Mouse (Mus musculus): ENCODE results near the gene Gm45623.

The Gm45623 gene

GRCm38 (mm10) chr13:56752474-56753191 is 994 bp downstream of the Gm45623 start:
- no peak for DNase-seq (ENCODE audit: low spot score)

DNA sequence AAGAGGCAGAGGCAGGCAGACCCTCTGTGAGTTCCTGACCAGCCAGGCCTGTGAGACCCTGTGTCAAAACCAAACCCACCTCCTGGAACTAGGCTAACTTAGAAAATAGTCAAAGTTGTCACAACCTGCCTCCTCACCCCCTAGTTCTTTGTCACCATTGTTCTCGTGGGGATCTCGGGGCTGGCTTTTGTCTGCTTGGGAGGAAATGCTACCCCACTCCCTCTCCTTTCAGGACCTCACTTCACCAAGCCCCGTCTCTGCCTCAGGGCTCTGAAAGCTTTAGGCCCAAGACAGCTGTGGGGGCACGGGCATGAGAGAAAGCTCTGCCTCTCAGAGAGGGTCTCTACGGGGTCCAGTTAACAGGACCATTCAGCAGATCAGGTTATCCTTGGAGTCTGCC is 1.9 kb downstream of the Gm45623 start:
- no peak for DNase-seq (ENCODE audit: low spot score)

DNA sequence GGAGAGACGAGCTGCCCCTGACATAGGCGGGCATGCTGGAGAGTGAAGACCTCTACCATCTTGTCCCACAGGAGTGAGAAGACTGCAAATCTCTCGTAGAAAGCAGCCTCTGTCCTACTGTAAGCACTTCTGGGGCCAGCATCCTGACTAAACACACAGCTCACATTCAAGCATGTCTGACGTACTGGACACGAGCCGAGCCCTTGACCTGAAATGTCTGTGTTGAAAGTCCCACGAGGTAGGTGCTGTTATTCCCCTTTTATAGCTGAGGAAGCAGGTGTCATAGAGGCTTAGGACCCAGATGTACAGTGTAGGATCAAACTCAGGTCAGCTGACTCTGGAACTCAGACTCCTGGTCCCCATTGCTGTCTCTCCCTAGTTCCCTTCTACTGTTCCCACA is 4.2 kb downstream of the Gm45623 start:
- no peak for DNase-seq (ENCODE audit: low spot score)

DNA sequence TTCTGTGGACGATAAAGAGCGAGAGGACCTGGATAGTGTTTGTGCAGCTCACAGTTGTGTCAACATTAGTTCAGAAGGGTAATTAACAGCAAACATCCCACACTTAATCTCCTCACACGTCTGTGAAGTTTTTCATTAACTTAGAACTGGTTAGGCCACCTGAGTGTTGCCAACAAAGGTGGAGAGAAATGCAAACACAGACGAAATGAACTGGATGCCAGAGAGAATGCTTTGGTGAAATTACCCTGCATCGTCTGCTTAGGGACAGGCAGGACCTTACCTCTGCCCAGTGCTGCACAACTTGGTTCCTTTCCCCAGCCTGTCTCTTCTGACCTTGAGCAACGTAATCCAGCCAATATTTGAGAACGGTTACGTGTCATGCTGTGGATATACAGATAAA is 6.1 kb downstream of the Gm45623 start:
- no peak for DNase-seq (ENCODE audit: low spot score)

- no peak for DNase-seq (ENCODE audit: low spot score)
Measured at GRCm38 (mm10) chr13:56746739-56747532, 6.7 kb downstream of the Gm45623 start.

DNA sequence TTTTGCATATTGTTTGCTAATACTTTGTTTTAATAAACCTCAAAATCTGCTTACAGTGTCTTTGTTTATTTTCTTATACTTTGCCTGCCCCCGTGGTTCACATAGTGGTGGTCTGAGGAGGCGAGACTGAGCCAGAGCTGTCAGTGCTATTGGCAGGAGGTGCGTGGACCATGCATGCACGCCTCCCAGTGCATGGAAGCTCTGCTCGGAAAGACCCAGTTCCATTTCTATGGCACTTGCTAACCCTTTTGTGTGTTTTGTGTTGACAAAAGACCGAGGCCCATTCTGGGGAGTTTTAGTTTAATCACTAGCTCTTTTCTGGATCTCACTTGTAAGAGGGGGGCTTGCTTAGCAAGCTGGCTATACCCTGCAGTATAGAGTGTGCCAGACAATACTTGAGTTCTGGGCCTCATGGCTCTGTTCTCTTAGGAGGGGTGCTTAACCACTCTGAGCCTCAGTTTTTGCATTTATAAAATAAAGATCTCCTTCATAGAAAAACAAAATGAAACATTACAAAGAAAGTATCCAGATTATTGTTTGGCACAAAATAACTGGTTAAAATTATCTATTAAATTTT is 11.2 kb downstream of the Gm45623 start:
- no peak for DNase-seq (ENCODE audit: low spot score)

- no peak for DNase-seq (ENCODE audit: low spot score)
Measured at GRCm38 (mm10) chr13:56741691-56742090, 11.9 kb downstream of the Gm45623 start.

DNA sequence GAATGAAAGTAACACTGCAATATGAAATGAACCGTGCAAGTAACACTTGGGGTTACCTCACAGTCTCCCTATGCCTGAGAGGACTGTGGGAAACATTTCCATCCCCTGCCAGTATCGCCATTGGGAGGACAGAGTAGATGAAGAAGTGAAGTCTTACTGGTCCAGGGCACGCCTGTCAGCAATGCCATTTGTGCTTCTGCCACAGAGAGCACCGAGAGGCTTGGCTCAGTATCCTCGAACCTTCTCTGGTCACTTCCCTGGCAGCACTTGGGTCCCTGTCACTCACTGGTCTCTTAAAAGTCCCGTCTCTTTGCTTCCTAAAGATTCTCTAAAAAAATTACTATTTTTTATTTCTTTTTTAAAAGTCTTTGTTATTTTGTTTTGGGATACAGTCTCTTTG is 13.1 kb downstream of the Gm45623 start:
- no peak for DNase-seq (ENCODE audit: low spot score)

DNA sequence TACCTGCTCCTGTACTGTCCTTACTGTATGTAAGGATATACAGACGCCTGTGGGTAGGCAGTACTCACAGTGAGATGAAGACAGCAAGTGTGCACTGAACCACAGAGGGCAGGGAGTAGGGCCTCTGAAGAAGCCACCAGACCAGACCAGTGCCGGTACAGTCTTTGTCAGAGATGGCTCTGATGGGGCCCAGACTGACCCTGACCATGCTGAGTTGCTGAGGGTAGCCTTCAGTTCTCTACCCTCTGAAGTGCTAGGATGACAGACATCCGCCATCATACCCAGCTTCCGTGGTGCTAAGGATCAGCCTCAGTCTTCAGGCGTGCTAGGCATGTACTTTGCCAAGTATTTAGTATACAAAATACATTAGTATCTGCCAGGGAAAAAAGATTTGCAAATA is 14.1 kb downstream of the Gm45623 start:
- DNase-seq (ENCODE audit: low spot score) = no peak

DNA sequence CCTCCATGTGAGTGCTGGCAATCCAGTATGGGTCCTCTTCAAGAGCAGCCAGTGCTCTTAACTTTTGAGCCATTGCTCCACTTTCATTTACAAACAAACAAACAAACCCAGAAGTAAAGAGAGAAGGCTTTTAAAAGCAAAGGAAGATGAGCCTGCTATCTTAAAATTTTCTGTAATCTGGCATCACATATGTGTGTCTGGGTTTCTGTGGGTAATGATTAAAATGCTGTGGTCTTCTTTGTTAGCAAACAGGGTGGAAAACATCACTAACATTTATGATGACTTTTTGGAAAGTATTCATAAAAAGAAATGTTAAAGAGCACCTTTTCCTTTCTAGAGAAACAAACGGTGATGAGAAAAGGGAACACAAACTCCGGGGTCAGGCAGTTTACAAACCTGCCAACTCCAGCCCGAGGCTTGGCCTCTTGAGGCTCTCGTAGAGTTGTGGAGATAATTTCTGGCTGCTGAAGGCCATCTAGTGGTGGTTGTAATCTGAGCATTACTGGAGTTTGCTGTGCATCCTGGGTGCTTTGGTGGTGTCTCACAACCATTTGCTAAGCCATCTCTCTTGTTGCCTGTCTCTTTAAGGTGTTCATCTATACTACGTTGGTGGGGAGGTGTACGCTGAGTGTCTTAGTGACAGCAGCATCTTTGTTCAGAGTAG is 18.3 kb downstream of the Gm45623 start:
- DNase-seq (ENCODE audit: low spot score) = no peak

GRCm38 (mm10) chr13:56734617-56735016 is 19.0 kb downstream of the Gm45623 start:
- no peak for DNase-seq (ENCODE audit: low spot score)

- no peak for DNase-seq (ENCODE audit: low spot score)
Measured at GRCm38 (mm10) chr13:56729046-56729445, 24.6 kb downstream of the Gm45623 start.

DNA sequence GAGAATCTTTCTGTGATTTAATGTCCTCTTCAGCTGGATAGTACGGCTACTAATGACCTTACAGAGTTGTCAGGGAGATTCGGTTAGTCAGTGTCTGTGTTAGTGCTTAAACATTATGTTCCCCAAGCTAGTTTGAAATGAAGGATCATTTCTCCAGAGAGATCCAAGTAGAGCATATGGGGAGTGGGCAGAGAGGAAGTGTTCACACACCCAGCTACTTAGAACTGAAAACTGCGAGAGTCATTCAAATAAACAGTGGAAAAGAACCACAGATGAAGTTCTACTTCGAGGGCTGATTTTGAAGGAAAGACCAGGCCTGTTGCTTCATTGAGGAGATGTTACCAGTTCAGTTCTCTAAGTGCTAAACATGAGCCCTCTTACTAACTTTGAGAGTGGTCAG is 27.1 kb downstream of the Gm45623 start:
- DNase-seq (ENCODE audit: low spot score) = no peak

DNA sequence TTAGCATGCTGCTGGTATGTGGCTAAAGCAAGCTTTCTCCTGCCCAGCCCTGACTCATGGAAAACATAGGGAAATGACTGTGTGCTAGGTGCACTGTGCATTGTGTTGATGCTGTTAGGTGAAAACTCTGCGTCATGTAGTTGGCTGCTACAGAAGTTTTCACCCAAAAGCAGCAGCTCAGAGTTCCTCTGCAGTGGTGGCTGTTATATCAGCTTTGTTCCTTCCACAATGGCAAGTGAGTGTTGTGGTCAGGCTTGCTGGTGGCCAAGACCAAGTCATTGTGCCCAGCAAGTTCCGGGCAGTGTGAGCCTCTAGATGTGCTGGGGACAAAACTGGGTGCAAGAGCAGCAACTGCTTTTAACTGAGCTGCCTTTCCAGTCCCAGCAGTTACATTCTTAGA is 41.4 kb downstream of the Gm45623 start:
- no peak for DNase-seq (ENCODE audit: low spot score)

GRCm38 (mm10) chr13:56710620-56711019 is 43.0 kb downstream of the Gm45623 start:
- no peak for DNase-seq (ENCODE audit: low spot score)

- DNase-seq (ENCODE audit: low spot score) = no peak
Measured at GRCm38 (mm10) chr13:56707606-56708005, 46.0 kb downstream of the Gm45623 start.

- no peak for DNase-seq (ENCODE audit: low spot score)
Measured at GRCm38 (mm10) chr13:56707111-56707510, 46.5 kb downstream of the Gm45623 start.

- no peak for DNase-seq (ENCODE audit: low spot score)
Measured at GRCm38 (mm10) chr13:56704596-56704995, 49.0 kb downstream of the Gm45623 start.

DNA sequence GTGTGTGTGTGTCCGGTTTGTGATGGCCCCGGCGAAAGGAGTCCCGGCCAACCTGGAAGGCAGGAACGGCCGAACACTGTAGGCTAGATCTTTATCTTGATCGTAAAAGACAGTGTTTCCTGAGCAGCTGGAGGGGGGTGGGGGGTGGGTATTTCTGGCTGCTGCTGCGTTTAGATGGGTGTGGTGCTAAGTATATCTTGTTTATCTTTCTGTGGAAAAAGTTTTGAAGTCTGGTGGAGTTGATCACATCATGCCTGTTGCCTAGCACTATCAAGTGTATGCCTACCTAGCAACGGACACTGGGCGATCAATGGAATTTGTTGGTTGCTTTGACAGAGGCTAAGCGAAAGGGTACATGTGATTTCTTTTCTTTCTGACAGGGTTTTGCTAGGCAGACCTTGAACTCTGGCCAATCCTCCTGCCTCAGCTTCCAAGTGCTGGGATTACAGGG is 49.7 kb downstream of the Gm45623 start:
- peak; percentile 4 for DNase-seq (ENCODE audit: low spot score)

- peak; percentile 41 for DNase-seq (ENCODE audit: low spot score)
Measured at GRCm38 (mm10) chr13:56703222-56703870, 50.3 kb downstream of the Gm45623 start.

DNA sequence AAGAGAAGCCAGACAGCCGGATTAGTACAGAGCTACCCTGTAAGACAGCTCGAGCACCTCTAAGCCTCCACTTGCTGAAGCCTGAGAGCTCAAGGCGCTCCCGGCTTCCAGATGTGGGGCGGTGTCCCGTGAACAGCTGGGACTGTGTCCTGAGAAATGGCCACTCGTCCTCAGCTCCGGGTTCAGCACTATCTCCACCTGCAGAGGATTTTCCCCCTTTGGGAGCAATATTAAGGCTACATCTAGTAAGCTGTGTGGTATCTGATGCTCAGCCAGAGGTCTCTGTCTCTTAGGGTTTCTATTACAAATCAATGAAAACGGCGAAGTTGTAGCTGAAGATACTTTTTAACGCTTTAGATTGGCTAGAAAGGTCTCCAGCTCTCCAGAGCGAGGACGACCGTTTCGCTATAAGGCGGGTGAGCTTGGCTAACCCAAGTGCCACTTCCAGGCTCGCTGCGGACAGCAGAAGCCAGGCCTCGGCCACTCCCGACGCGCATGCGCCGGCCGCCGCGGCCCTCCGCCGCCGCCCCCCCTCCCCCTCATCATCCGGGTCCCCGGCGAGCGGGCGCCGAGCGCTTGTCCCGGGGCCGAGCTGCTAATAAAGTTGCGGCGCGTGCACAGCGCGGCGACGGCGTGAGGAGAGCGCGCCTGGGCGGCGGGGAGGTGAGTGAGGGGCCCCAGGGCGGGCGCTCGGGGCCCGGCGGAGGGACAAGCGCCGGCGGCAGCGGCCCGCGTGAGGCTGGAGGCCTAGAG is 51.0 kb downstream of the Gm45623 start, which contains the start of gene Smad5:
Gene Smad5, plus strand, starts transcription at position 542 of the 753 bp plus-strand sequence.
- DNase-seq (ENCODE audit: low spot score) = peak; percentile 63
